Mouse (Mus musculus): Measurements from ENCODE around the gene Sdhaf2. TPM values are rescaled to one million over a fixed set of nuclear protein-coding genes. Genes with fewer than 3 reads are reported as not detected.
A peak's percentile ranks its signal among the peaks of the same experiment; 100 is the strongest.

Sdhaf2 gene
- polyA plus RNA-seq, 1 experiment from 2014 or later = 68.1 TPM

DNA sequence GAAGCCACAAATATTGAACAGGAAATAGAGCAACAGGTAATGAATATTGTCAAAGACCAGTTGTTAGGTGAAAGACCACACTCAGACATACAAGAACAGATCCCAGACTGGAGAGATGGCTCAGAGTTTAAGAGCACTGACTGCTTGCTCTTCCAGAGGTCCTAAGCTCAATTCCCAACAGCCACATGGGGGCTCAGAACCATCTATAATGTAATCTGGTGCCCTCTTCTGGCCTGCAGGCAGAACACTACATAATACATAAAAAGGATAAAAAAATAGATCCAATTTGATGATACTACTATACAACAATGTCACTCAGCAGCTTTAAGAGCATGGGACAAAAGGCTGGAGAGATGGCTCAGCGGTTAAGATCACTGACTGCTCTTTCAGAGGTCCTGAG lies 5.6 kb downstream of the Sdhaf2 start:
- H3K4me3 ChIP-seq (ENCODE audit: low read depth, low read length) = no peak overlapping the region
- H3K4me2 ChIP-seq (ENCODE audit: low read depth) = no peak overlapping the region
- WGBS = 50% methylated on average over 1 of the region's 1 CpGs
- ATAC-seq (ENCODE audit: insufficient read depth, low FRiP score, low TSS enrichment) = no peak
- no peak overlapping the region for H3K9ac ChIP-seq (ENCODE audit: low read length)
- H3K9me3 ChIP-seq (ENCODE audit: control insufficient read depth, low read length) = no peaks in the 10 kb centered on the region
- H3K36me3 ChIP-seq (ENCODE audit: control insufficient read depth, insufficient read depth, low read length) = no peaks in the 10 kb centered on the region; the same call in 1 of the 2 replicates
- no peak for DNase-seq (ENCODE audit: low spot score)
- no peak overlapping the region for H3K27ac ChIP-seq (ENCODE audit: low read depth, low read length)
- H3K4me1 ChIP-seq (ENCODE audit: control insufficient read depth, insufficient read depth, low read length) = peaks cover 4% of the 10 kb centered on the region
- no peaks in the 10 kb centered on the region for H3K27me3 ChIP-seq (ENCODE audit: control insufficient read depth, insufficient read depth, low read length)

DNA sequence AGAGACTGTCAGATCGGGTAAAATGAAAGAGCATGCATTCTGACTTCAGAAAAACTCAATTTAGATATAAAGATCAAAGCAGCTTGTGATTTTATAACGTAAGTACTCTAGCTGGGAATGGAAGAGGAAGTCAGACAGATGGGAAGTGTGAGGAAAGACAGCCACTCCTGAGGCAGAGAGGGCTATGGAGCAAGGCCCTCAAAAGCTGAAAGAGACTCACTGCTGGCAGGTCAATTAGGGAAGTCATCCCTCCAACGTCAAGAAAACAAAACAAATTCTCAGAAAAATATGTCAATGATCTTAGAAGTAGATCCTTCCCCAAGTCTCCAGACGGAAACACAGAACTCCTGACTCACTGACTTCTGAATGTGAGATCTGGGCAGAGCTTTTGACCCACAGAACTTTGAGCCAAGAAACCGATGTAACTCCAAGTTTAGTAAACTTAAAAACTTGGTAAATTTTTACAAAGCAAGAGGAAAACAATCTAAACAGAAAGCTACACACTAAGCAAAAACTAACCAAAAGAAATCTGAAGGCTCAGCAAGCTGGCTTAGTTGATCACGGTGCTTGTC lies 15.1 kb downstream of the Sdhaf2 start:
- Histone ChIP-seq H3K4me2 (ENCODE audit: low read depth) (no peak overlapping the region), H3K27ac (ENCODE audit: low read depth, low read length) (no peak overlapping the region), H3K9me3 (ENCODE audit: control insufficient read depth, low read length) (no peaks in the 10 kb centered on the region), H3K4me1 (ENCODE audit: control insufficient read depth, insufficient read depth, low read length) (no peaks in the 10 kb centered on the region), H3K36me3 (ENCODE audit: control insufficient read depth, insufficient read depth, low read length) (peaks cover 2% of the 10 kb centered on the region), H3K27me3 (ENCODE audit: control insufficient read depth, insufficient read depth, low read length) (no peaks in the 10 kb centered on the region), H3K4me3 (ENCODE audit: low read depth, low read length) (no peak overlapping the region), H3K9ac (ENCODE audit: low read length) (no peak overlapping the region)
- ATAC-seq (ENCODE audit: insufficient read depth, low FRiP score, low TSS enrichment) (no peak), DNase-seq (ENCODE audit: low spot score) (no peak)
- WGBS = 87% methylated on average over 6 of the region's 6 CpGs

DNA sequence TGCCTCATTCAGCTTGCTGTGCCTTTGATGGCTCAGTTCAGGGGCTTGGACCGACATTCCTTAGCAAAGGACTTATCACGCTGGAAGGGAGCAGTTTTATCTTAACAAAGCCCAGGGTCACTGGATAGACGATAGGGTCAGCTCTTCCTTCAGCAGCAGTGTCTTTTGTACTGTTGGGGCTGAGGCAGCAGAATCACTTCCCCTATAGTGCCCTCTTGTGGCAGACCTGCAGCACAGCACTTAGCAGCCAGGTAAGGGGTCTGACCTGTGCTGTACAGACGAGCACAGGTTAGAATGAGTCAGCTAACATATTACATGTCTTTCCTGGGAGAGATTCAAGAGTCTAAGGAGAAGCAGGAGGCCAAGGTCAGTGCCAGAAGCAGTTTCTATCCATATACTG lies 23.4 kb downstream of the Sdhaf2 start:
- peaks cover 5% of the 10 kb centered on the region; the same call in 1 of the 2 replicates for H3K36me3 ChIP-seq (ENCODE audit: control insufficient read depth, insufficient read depth, low read length)
- peak; percentile 61 for DNase-seq (ENCODE audit: low spot score)
- WGBS = 11% methylated on average over 4 of the region's 4 CpGs
- H3K27ac ChIP-seq (ENCODE audit: low read depth, low read length) = no peak overlapping the region
- H3K4me3 ChIP-seq (ENCODE audit: low read depth, low read length) = no peak overlapping the region
- ATAC-seq (ENCODE audit: insufficient read depth, low FRiP score, low TSS enrichment) = peak; percentile 68
- H3K4me1 ChIP-seq (ENCODE audit: control insufficient read depth, insufficient read depth, low read length) = no peaks in the 10 kb centered on the region
- no peak overlapping the region for H3K9ac ChIP-seq (ENCODE audit: low read length)
- H3K9me3 ChIP-seq (ENCODE audit: control insufficient read depth, low read length) = no peaks in the 10 kb centered on the region
- no peaks in the 10 kb centered on the region for H3K27me3 ChIP-seq (ENCODE audit: control insufficient read depth, insufficient read depth, low read length)
- no peak overlapping the region for H3K4me2 ChIP-seq (ENCODE audit: low read depth)

DNA sequence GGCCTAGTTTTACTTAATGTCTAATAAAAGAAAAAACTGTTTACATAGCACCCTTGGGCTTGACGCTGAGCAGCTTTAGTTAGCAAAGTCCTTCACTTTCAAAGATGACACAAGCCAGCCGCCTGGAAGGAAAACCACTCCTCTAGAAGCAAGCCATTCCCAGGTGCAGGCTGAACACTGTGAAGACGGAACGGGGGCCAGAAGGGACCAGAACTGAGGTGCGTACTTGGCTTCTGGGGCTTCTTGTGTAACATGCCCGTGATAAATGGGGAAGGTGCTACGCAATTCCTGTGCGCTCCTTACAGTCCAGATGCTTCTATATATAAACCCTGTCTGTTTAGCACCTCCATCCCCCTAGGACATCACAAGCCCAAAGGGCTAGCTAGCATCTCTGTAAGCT lies 25.4 kb downstream of the Sdhaf2 start:
- Histone ChIP-seq H3K27ac (ENCODE audit: low read depth, low read length) (no peak overlapping the region), H3K36me3 (ENCODE audit: control insufficient read depth, insufficient read depth, low read length) (peaks cover 5% of the 10 kb centered on the region; the same call in 1 of the 2 replicates), H3K27me3 (ENCODE audit: control insufficient read depth, insufficient read depth, low read length) (no peaks in the 10 kb centered on the region), H3K4me3 (ENCODE audit: low read depth, low read length) (no peak overlapping the region), H3K4me2 (ENCODE audit: low read depth) (no peak overlapping the region), H3K9me3 (ENCODE audit: control insufficient read depth, low read length) (no peaks in the 10 kb centered on the region), H3K4me1 (ENCODE audit: control insufficient read depth, insufficient read depth, low read length) (no peaks in the 10 kb centered on the region; the same call in 1 of the 2 replicates), H3K9ac (ENCODE audit: low read length) (no peak overlapping the region)
- WGBS = 95% methylated on average over 8 of the region's 8 CpGs
- ATAC-seq (ENCODE audit: insufficient read depth, low FRiP score, low TSS enrichment) = no peak
- DNase-seq (ENCODE audit: low spot score) = no peak

DNA sequence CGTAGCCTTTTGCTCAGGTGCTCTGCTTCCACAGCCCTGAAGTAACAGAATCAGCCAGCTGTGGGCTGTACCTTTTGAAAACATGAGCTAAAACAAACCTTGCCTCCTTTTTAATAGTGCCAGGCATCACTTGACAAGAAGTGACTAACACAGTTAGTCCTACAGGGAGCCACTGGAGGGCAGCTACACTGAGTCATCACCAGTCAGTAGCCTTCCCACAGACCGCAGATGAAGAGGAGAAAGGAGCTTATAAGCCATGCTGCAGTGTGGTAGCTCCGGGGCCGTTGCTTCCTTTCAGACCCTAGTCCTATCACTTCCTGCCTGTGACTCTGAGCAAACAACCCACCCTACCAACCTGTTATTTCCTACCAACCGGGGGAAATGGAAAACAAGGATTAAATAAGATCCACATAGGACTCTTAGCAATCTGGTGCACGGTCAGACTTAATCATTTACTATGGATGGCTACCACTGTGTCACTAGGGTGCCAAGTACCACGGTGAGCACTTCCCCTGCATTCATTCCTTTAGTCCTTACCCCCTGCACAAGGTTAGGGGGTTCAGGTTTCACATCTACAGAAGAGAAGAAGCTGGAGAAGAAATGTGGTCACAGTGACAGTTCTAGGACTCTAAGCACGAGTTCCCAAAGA lies 28.3 kb downstream of the Sdhaf2 start:
- Histone ChIP-seq H3K4me1 (ENCODE audit: control insufficient read depth, insufficient read depth, low read length) (peaks cover under 1% of the 10 kb centered on the region; the same call in 1 of the 2 replicates), H3K27ac (ENCODE audit: low read depth, low read length) (0 out of 2 replicates have a peak overlapping the region, but pooled peaks have one; percentile 34), H3K4me2 (ENCODE audit: low read depth) (no peak overlapping the region), H3K27me3 (ENCODE audit: control insufficient read depth, insufficient read depth, low read length) (no peaks in the 10 kb centered on the region), H3K4me3 (ENCODE audit: low read depth, low read length) (no peak overlapping the region), H3K36me3 (ENCODE audit: control insufficient read depth, insufficient read depth, low read length) (peaks cover 4% of the 10 kb centered on the region; the same call in 1 of the 2 replicates), H3K9ac (ENCODE audit: low read length) (no peak overlapping the region), H3K9me3 (ENCODE audit: control insufficient read depth, low read length) (no peaks in the 10 kb centered on the region)
- DNase-seq (ENCODE audit: low spot score) (no peak), ATAC-seq (ENCODE audit: insufficient read depth, low FRiP score, low TSS enrichment) (no peak)
- WGBS = 60% methylated on average over 8 of the region's 8 CpGs

DNA sequence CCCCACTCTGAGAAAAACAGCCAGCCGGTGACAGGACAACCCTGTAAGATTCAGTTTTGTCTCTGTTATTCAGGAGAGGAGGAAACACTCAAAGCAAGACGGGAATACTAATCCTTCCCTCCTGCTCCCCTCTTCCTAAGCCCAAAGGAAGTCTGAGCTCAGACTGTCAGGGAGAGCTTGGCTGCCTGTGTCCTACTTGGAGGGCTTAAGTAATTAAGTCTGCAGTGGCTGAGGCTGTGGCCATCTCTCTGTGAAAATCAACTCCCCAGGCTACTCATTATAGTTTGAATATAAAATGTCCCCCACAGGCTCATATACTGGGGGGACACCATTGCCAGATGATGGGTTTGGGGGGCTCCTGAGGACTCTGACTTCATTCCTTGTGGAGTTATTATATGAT lies 29.0 kb downstream of the Sdhaf2 start:
- ATAC-seq (ENCODE audit: insufficient read depth, low FRiP score, low TSS enrichment) (no peak), DNase-seq (ENCODE audit: low spot score) (no peak)
- no peak overlapping the region for H3K4me2 ChIP-seq (ENCODE audit: low read depth)
- H3K4me1 ChIP-seq (ENCODE audit: control insufficient read depth, insufficient read depth, low read length) = peaks cover 7% of the 10 kb centered on the region; the same call in 1 of the 2 replicates
- no peak overlapping the region for H3K9ac ChIP-seq (ENCODE audit: low read length)
- H3K27ac ChIP-seq (ENCODE audit: low read depth, low read length) = peak overlapping the region; percentile 34; the same call in 1 of the 2 replicates
- H3K27me3 ChIP-seq (ENCODE audit: control insufficient read depth, insufficient read depth, low read length) = no peaks in the 10 kb centered on the region
- no peak overlapping the region for H3K4me3 ChIP-seq (ENCODE audit: low read depth, low read length)
- WGBS = 82% methylated on average over 2 of the region's 2 CpGs
- H3K9me3 ChIP-seq (ENCODE audit: control insufficient read depth, low read length) = no peaks in the 10 kb centered on the region
- 0 out of 2 replicates have a peak, but pooled peaks cover 2% of the 10 kb centered on the region for H3K36me3 ChIP-seq (ENCODE audit: control insufficient read depth, insufficient read depth, low read length)

DNA sequence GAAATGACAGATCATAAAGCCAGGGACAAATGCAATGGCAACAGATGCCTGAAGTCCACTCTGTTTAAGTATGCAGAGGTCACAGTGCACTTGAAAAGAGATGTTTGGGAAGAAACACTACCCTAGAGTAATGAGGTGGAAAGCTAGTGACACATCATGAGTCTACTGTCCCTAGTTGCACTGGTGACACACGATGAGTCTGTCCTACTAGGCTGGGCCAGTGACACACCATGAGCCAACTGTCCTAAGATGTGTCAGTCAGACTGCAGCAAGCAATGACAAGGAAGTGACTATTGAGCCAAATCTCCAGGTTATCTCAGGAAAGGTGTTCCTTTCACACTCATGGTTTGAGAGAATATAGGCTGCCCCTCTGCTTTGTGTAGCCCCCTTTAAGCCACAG lies 30.3 kb downstream of the Sdhaf2 start:
- Histone ChIP-seq H3K27me3 (ENCODE audit: control insufficient read depth, insufficient read depth, low read length) (no peaks in the 10 kb centered on the region), H3K27ac (ENCODE audit: low read depth, low read length) (no peak overlapping the region), H3K9me3 (ENCODE audit: control insufficient read depth, low read length) (no peaks in the 10 kb centered on the region), H3K4me2 (ENCODE audit: low read depth) (no peak overlapping the region), H3K4me1 (ENCODE audit: control insufficient read depth, insufficient read depth, low read length) (peaks cover 9% of the 10 kb centered on the region; the same call in 1 of the 2 replicates), H3K9ac (ENCODE audit: low read length) (no peak overlapping the region), H3K36me3 (ENCODE audit: control insufficient read depth, insufficient read depth, low read length) (0 out of 2 replicates have a peak, but pooled peaks cover 2% of the 10 kb centered on the region), H3K4me3 (ENCODE audit: low read depth, low read length) (no peak overlapping the region)
- no peak for DNase-seq (ENCODE audit: low spot score)
- ATAC-seq (ENCODE audit: insufficient read depth, low FRiP score, low TSS enrichment) = no peak
- WGBS = 91% methylated on average over 1 of the region's 1 CpGs

DNA sequence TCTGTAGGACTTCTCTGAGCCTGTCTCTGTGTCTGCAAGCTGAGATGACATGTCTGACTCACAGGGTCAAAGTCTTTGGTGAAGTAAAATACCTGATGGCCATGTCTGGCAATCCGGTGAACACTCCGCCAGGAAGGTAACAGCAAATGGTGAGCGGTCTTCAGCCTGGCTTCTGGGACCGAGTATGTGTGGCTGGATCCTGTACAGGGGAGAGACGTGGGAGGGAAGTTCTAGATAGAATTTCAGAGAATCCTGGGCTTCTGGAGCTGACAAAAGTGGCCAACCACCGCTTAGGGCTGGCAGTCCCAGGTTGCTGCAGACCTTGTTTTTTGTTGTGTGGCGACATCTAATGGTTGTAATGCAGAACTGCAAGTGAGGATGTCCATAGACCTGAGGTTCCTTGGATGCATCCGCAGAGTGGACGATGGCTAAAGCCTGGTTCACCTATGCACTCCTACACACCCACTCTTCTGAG lies 39.6 kb downstream of the Sdhaf2 start:
- ATAC-seq (ENCODE audit: insufficient read depth, low FRiP score, low TSS enrichment) = peak; percentile 48; the same call in 1 of the 2 replicates
- 25% methylated on average over 9 of the region's 9 CpGs for WGBS
- no peak overlapping the region for H3K4me2 ChIP-seq (ENCODE audit: low read depth)

DNA sequence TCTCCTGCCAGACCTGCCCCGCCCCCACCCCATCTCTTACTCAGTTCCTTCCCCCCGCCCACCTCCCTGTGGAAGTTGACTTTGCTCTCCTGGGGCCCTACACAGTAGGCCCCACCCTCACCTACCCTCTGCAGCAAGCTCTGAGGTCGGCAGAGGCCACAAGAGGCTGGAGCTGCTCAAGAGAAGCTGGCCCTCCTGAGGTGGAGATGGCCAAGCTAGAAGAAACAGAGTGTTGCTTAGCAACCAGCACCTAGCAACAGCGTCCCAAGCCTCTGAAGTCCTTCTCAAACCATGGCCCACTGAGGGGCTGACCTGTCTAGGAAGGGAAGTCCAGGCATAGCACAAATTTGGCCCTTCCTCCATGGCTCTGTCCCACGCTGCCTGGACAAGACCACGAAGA lies 43.2 kb downstream of the Sdhaf2 start, which contains the start of gene Ppp1r32:
Gene Ppp1r32, minus strand, starts transcription at position 226 of the 400 bp plus-strand sequence.
- Histone ChIP-seq H3K27me3 (ENCODE audit: control insufficient read depth, insufficient read depth, low read length) (no peaks in the 10 kb centered on the region), H3K4me1 (ENCODE audit: control insufficient read depth, insufficient read depth, low read length) (no peaks in the 10 kb centered on the region; the same call in 1 of the 2 replicates), H3K36me3 (ENCODE audit: control insufficient read depth, insufficient read depth, low read length) (no peaks in the 10 kb centered on the region), H3K4me2 (ENCODE audit: low read depth) (no peak within 1 kb of the TSS), H3K9me3 (ENCODE audit: control insufficient read depth, low read length) (no peaks in the 10 kb centered on the region), H3K4me3 (ENCODE audit: low read depth, low read length) (no peak within 1 kb of the TSS), H3K27ac (ENCODE audit: low read depth, low read length) (no peak within 1 kb of the TSS), H3K9ac (ENCODE audit: low read length) (no peak within 1 kb of the TSS)
- ATAC-seq (ENCODE audit: insufficient read depth, low FRiP score, low TSS enrichment) (no peak), DNase-seq (ENCODE audit: low spot score) (peak; percentile 41)
- 24% methylated on average over 6 of the region's 6 CpGs for WGBS

More for the DNA sequence above, 39.6 kb downstream of the Sdhaf2 start:
- Histone ChIP-seq H3K9me3 (ENCODE audit: control insufficient read depth, low read length) (no peaks in the 10 kb centered on the region), H3K27me3 (ENCODE audit: control insufficient read depth, insufficient read depth, low read length) (no peaks in the 10 kb centered on the region), H3K9ac (ENCODE audit: low read length) (no peak overlapping the region), H3K4me1 (ENCODE audit: control insufficient read depth, insufficient read depth, low read length) (no peaks in the 10 kb centered on the region; the same call in 1 of the 2 replicates), H3K4me3 (ENCODE audit: low read depth, low read length) (no peak overlapping the region), H3K36me3 (ENCODE audit: control insufficient read depth, insufficient read depth, low read length) (no peaks in the 10 kb centered on the region), H3K27ac (ENCODE audit: low read depth, low read length) (no peak overlapping the region)
- DNase-seq (ENCODE audit: low spot score) = peak; percentile 65
